Mouse (Mus musculus): ENCODE results near the gene Tbx4. TPM values are rescaled to one million over a fixed set of nuclear protein-coding genes. Genes with fewer than 3 reads are reported as not detected.
A peak's percentile ranks its signal among the peaks of the same experiment; 100 is the strongest.

The Tbx4 gene
- polyA plus RNA-seq, 1 experiment from 2014 or later: 0.04 TPM

DNA sequence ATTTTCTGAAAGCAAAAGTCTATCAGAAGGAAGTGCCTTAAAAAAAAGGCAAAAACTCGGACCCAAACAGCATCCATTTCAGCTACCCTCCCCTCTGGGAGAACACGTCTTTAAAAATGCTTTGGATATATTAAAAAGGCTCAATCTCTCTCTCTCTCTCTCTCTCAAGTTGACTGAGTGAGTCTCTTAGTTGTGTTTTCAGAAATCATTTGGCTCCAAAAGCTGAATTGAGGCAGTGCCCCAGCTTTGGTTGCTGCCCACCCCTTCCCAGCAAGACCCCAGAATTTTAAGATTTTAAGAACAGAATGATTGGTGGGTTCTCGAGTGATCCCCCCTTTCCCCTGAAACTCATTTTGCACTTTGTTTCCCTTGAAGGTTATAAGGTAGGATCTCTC, 7.9 kb downstream of the Tbx4 start:
- Histone ChIP-seq H3K36me3 (no peaks in the 10 kb centered on the region), H3K27me3 (ENCODE audit: low read depth, poor library complexity, severe bottlenecking) (peaks cover 99% of the 10 kb centered on the region), H3K27ac (replicated peaks) (no peak overlapping the region), H3K9me3 (replicated peaks) (no peaks in the 10 kb centered on the region), H3K4me3 (no peak overlapping the region), H3K4me1 (peaks cover 38% of the 10 kb centered on the region)
- DNase-seq (ENCODE audit: low spot score): no peak
- WGBS: 2% methylated on average over 3 of the region's 3 CpGs

- Histone ChIP-seq H3K4me1 (peaks cover 35% of the 10 kb centered on the region), H3K27me3 (ENCODE audit: low read depth, poor library complexity, severe bottlenecking) (peaks cover 99% of the 10 kb centered on the region), H3K36me3 (no peaks in the 10 kb centered on the region), H3K27ac (replicated peaks) (no peak overlapping the region), H3K9me3 (replicated peaks) (no peaks in the 10 kb centered on the region), H3K4me3 (peak overlapping the region; percentile 44)
- under 1% methylated on average over 43 of the region's 43 CpGs for WGBS
- DNase-seq (ENCODE audit: low spot score): peak; percentile 62
Measured at GRCm38 (mm10) chr11:85894731-85895545, 8.7 kb downstream of the Tbx4 start.

GRCm38 (mm10) chr11:85896335-85896985, 10.2 kb downstream of the Tbx4 start:
- H3K9me3 ChIP-seq (replicated peaks): no peaks in the 10 kb centered on the region
- no peak for DNase-seq (ENCODE audit: low spot score)
- no peaks in the 10 kb centered on the region for H3K36me3 ChIP-seq
- H3K27me3 ChIP-seq (ENCODE audit: low read depth, poor library complexity, severe bottlenecking): peaks cover 99% of the 10 kb centered on the region
- WGBS: 30% methylated on average over 10 of the region's 13 CpGs
- H3K27ac ChIP-seq (replicated peaks): no peak overlapping the region
- no peak overlapping the region for H3K4me3 ChIP-seq
- peaks cover 28% of the 10 kb centered on the region for H3K4me1 ChIP-seq

DNA sequence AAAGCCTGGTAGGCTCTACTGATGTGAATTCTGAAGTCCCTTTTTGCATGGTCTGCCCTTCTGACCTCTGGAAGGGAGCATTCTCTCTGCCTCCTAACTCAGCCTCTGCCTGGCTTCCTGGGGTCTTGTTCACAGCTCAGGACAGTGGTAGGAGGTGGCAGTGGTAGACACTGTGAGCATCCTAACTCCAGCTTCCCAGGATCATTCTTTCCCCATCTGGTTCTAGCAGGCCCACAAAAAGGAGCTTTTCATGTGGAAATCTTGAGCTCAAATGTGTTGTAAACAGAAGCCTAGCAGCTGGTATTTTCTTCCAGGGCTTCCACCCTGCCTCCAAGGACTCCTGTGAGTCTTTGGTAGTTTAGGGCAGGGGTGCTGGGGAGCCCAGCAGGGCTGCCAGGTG, 14.1 kb downstream of the Tbx4 start:
- H3K4me3 ChIP-seq: no peak overlapping the region
- H3K27me3 ChIP-seq (ENCODE audit: low read depth, poor library complexity, severe bottlenecking): peaks cover 79% of the 10 kb centered on the region
- H3K9me3 ChIP-seq (replicated peaks): no peaks in the 10 kb centered on the region; the same call in 1 of the 2 replicates
- peaks cover 10% of the 10 kb centered on the region for H3K4me1 ChIP-seq
- DNase-seq (ENCODE audit: low spot score): no peak
- H3K27ac ChIP-seq (replicated peaks): no peak overlapping the region
- no peaks in the 10 kb centered on the region for H3K36me3 ChIP-seq

DNA sequence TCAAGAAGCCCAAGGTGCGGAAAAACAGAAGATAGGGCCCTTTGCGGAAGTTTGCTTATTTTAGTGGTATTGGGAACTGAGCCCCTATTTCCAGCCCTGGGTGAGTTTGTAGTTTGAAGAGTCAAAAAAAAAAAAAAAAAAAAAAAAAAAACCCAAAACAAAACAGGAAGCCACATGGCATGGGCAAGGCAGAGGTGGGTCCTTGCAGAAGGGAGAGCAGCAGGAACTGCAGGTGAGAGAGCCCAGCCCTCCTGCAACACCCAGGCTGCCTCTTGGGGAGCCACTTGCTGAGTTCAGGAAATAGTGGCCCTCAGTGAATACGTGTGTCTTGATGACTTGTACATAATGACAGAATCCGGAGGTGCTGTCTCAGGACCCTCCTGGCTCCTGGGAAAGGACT, 23.3 kb downstream of the Tbx4 start:
- no peak for DNase-seq (ENCODE audit: low spot score)
- WGBS: 71% methylated on average over 4 of the region's 4 CpGs
- Histone ChIP-seq H3K4me3 (no peak overlapping the region), H3K36me3 (no peaks in the 10 kb centered on the region), H3K4me1 (peaks cover 10% of the 10 kb centered on the region), H3K27me3 (ENCODE audit: low read depth, poor library complexity, severe bottlenecking) (peaks cover 46% of the 10 kb centered on the region), H3K27ac (replicated peaks) (no peak overlapping the region), H3K9me3 (replicated peaks) (no peaks in the 10 kb centered on the region)

GRCm38 (mm10) chr11:85910133-85910532, 23.9 kb downstream of the Tbx4 start:
- Histone ChIP-seq H3K27me3 (ENCODE audit: low read depth, poor library complexity, severe bottlenecking) (peaks cover 52% of the 10 kb centered on the region), H3K27ac (replicated peaks) (0 out of 2 replicates have a peak overlapping the region, but pooled peaks have one; percentile 24), H3K4me1 (peaks cover 10% of the 10 kb centered on the region), H3K4me3 (no peak overlapping the region), H3K9me3 (replicated peaks) (no peaks in the 10 kb centered on the region), H3K36me3 (no peaks in the 10 kb centered on the region)
- no peak for DNase-seq (ENCODE audit: low spot score)
- 47% methylated on average over 10 of the region's 10 CpGs for WGBS

- H3K4me3 ChIP-seq: no peak overlapping the region
- H3K9me3 ChIP-seq (replicated peaks): no peaks in the 10 kb centered on the region
- H3K27ac ChIP-seq (replicated peaks): no peak overlapping the region
- peaks cover 37% of the 10 kb centered on the region for H3K4me1 ChIP-seq
- H3K36me3 ChIP-seq: no peaks in the 10 kb centered on the region
- peaks cover 71% of the 10 kb centered on the region for H3K27me3 ChIP-seq (ENCODE audit: low read depth, poor library complexity, severe bottlenecking)
- no peak for DNase-seq (ENCODE audit: low spot score)
- 90% methylated on average over 7 of the region's 7 CpGs for WGBS
Measured at GRCm38 (mm10) chr11:85913506-85913905, 27.3 kb downstream of the Tbx4 start.

DNA sequence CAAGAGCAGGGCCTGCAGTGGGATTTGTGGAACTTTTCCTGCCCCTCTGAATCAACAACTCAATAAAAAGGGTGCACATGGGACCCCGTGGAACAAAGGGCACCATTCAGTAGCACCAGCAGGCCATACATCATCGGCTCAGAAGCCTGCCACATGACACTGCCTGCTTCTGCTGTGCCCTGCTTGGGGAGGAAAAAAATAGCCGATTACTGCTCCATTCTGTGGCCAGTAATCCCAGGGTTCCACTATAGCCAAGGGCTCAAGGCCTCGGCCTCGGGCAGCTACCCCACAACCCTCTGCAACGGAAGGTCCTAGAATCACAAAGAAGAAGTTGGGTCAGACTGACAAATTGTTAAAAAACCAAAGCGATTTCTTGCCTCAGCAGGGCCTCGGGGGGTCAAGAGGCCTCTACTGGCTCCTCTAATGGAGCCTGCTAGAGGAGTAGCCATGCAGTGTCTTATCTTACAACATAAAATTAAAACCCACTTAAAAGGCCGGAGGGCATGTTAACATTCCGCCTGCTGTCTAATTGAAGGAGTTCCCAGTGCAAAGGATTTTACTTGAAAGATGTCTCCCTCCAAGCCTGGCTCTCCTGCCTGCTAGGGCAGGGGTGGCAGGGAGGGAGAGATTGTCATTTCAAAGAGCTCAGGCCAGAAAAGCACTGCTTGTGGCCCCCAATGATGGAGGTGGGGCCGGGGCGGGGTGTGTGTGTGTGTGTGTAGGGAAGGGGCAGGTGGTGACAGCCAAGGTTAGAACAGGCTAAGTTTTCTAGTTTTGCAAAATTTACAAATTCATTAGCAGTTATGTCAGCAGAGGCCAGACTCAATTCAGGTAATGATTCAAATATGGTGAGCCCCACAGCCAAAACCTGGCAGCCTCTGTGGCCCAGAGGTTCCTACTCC, 31.1 kb downstream of the Tbx4 start:
- WGBS: 47% methylated on average over 12 of the region's 12 CpGs
- H3K4me1 ChIP-seq: peaks cover 35% of the 10 kb centered on the region

DNA sequence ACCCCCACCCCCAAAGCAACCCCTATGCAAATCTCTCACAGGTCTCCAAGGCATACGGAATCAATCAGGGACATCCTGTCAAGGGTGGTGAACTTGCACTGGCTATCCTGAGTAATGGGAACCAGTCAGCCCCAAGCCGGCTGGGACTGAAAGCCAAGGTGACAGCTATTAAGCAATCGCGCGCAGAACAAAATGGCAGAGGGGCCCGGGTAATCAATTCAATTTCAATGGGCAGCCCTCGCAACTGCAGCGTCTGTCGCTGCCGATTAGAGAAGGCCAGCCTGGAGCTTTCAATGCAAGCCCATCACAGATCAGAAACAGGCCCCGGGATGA, 31.7 kb downstream of the Tbx4 start:
- peak overlapping the region; percentile 70; the same call in 1 of the 2 replicates for H3K27ac ChIP-seq (replicated peaks)

More for the DNA sequence above, 31.1 kb downstream of the Tbx4 start:
- Histone ChIP-seq H3K4me3 (0 out of 2 replicates have a peak overlapping the region, but pooled peaks have one; percentile 12), H3K9me3 (replicated peaks) (no peaks in the 10 kb centered on the region), H3K27me3 (ENCODE audit: low read depth, poor library complexity, severe bottlenecking) (peaks cover 91% of the 10 kb centered on the region), H3K36me3 (no peaks in the 10 kb centered on the region), H3K27ac (replicated peaks) (peak overlapping the region; percentile 70)
- DNase-seq (ENCODE audit: low spot score): no peak

GRCm38 (mm10) chr11:85918388-85918940, 32.2 kb downstream of the Tbx4 start:
- WGBS: 57% methylated on average over 10 of the region's 10 CpGs
- Histone ChIP-seq H3K9me3 (replicated peaks) (no peaks in the 10 kb centered on the region), H3K27ac (replicated peaks) (peak overlapping the region; percentile 70; the same call in 1 of the 2 replicates), H3K4me1 (peaks cover 35% of the 10 kb centered on the region), H3K36me3 (no peaks in the 10 kb centered on the region), H3K27me3 (ENCODE audit: low read depth, poor library complexity, severe bottlenecking) (peaks cover 94% of the 10 kb centered on the region), H3K4me3 (no peak overlapping the region; the same call in 1 of the 2 replicates)
- DNase-seq (ENCODE audit: low spot score): no peak

More for the DNA sequence above, 31.7 kb downstream of the Tbx4 start:
- DNase-seq (ENCODE audit: low spot score): peak; percentile 52
- Histone ChIP-seq H3K36me3 (no peaks in the 10 kb centered on the region), H3K4me3 (peak overlapping the region; percentile 12; the same call in 1 of the 2 replicates), H3K4me1 (peaks cover 35% of the 10 kb centered on the region), H3K9me3 (replicated peaks) (no peaks in the 10 kb centered on the region), H3K27me3 (ENCODE audit: low read depth, poor library complexity, severe bottlenecking) (peaks cover 94% of the 10 kb centered on the region)
- 13% methylated on average over 11 of the region's 11 CpGs for WGBS

DNA sequence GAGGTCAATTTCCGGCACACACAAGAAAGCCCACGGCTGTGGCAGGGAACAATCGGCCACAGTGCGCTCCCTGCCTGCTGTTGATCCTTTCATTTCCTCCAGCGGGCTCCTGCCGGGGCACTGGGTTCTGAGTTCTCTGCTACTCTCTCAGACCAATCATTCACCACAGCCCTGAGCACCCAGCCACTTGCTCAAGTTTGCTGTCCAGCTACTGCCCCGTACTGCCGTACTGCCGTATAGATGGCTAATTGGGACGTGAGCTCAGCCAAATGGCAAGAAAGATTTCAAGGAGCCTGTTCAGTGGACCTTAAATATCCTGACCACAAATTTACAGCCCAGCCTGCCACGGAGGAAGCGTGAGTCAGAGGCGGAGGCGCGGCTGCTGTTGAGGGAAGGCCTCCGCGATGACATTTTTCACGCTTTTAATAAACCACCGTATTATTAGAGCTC, 39.1 kb downstream of the Tbx4 start:
- peak overlapping the region; percentile 44 for H3K4me3 ChIP-seq
- peaks cover 17% of the 10 kb centered on the region for H3K4me1 ChIP-seq
- no peaks in the 10 kb centered on the region for H3K36me3 ChIP-seq
- WGBS: 11% methylated on average over 19 of the region's 19 CpGs
- H3K9me3 ChIP-seq (replicated peaks): no peaks in the 10 kb centered on the region
- H3K27ac ChIP-seq (replicated peaks): no peak overlapping the region
- H3K27me3 ChIP-seq (ENCODE audit: low read depth, poor library complexity, severe bottlenecking): peaks cover 90% of the 10 kb centered on the region
- DNase-seq (ENCODE audit: low spot score): peak; percentile 56

DNA sequence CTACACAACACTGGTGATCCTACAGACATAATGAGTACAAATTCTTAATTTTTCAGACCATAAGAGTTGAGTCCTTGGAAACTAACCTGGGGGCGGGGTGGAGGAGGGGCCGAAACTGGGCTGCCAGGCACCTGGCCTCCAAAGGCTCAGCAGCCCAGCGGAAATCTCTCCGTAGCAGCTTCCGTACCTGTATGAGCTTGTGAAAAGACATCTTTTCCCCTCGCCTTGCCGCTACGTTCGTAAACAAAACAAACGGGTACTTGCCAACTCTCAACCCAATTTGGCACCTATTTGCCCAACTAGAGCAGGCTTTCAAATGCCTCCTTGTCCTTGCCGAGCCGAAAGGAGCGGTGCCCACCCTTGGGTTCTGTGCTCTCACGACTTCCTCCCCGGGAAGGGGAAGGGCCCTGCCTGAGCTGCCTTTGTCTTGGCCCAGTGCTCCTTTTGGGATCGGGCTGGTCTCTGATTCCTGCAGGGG, 40.1 kb downstream of the Tbx4 start:
- no peak for DNase-seq (ENCODE audit: low spot score)
- H3K4me1 ChIP-seq: peaks cover 17% of the 10 kb centered on the region
- H3K27ac ChIP-seq (replicated peaks): no peak overlapping the region
- peak overlapping the region; percentile 34; the same call in 1 of the 2 replicates for H3K4me3 ChIP-seq
- H3K9me3 ChIP-seq (replicated peaks): no peaks in the 10 kb centered on the region
- no peaks in the 10 kb centered on the region for H3K36me3 ChIP-seq
- WGBS: 4% methylated on average over 16 of the region's 16 CpGs
- peaks cover 80% of the 10 kb centered on the region for H3K27me3 ChIP-seq (ENCODE audit: low read depth, poor library complexity, severe bottlenecking)
